Mouse (Mus musculus) heart, adult 9 months (tissue): ENCODE data around the gene Fam178b.
"Not testable (repeated sequence)": the region's sequence is repeated elsewhere in the genome, so short reads cannot be mapped to it uniquely, and the experiment has no call there.

Experiments
- DNase-seq, 2 experiments: peaks; one replicate each; pipeline ENCODE4 v3.0.0; 2022; ENCODE audit warnings: low spot score in 2 of 2

Fam178b gene

DNA sequence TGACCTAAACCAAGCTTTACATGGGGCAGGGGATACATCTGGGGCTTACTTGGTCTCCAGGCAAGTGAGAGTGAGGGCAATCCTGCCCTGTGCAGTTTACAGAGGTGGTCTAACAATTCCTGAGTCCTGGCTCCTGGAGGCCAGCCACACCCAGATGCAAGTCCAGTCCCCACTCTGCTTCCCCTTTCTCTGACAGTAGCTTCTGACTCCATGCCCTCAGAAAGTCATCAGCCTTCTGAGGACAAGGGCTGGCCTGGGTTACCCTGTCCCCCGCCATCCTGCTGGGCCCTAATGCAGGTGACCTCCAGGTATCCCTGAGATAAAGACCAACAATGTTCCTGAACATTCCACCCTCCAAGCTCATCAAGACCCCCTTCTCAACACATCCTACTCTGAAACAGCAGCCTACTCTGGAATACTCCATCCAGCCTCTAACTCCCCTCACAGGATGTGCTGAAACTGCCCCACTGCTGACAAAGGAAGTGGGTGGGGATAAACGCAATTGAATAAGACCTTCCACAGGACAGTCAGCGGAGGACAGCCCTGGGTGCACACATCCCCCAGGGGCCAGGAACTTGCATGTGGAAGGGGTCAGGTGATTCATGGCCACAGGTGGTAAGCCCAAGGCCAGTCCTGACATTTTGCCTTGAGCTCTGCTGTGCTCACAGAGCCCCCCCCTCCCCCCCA, 52.8 kb downstream of the Fam178b start:
- no peak for DNase-seq

DNA sequence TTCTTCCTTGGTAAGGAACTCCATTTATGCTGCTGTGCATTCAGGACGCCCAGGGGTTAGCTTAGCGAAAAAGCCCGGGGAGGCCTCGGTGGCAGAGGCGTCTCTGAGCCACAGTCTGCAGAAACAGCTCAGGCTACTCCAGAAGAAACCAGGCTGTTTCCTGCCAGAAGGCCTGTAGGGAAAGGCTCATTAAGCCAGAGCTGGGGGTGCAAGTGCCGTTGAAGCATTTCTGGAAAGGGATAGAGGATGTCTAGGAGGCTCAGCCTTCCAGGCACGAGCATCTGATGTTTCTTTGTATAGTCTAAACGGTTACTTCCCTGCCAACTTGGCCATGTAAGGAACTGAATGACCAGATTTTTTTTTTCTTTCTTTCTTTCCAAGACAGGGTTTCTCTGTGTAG, 54.4 kb downstream of the Fam178b start:
- no peak for DNase-seq

DNA sequence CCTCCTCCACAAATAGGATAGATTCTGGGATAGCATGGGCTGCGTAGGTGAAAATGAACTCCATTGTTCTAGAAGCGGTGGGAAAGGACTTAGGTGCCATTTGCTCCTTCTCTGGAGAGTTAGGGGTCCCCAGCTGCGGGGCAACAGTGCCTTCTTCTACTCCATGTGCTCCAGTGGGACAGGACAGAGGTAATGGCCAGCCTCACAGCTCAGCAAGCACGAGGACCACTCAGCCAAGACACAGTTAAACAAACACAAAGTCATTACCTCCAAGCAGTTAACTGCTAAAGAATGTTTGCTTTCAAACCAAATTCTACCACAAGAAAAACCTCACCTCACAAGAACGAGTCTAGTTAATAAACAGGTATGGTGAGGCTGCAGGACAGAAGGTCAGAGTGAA, 57.5 kb downstream of the Fam178b start:
- DNase-seq: no peak

DNA sequence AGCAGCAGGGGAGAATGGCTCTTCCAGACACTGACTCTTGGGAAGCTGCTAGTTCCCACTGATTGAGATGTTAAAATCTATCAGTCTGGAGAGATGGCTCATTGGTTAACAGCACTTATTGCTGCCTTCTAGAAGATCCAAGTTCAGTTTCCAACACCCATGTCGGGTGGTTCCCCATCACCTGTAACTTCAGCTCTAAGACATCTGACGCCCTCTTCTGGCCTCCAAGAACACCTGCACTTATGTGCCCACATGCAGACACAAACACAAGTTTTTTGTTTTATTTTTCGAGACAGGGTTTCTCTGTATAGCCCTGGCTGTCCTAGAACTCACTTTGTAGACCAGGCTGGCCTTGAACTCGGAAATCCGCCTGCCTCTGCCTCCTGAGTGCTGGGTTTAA, 67.0 kb downstream of the Fam178b start:
- DNase-seq: not testable (repeated sequence)

DNA sequence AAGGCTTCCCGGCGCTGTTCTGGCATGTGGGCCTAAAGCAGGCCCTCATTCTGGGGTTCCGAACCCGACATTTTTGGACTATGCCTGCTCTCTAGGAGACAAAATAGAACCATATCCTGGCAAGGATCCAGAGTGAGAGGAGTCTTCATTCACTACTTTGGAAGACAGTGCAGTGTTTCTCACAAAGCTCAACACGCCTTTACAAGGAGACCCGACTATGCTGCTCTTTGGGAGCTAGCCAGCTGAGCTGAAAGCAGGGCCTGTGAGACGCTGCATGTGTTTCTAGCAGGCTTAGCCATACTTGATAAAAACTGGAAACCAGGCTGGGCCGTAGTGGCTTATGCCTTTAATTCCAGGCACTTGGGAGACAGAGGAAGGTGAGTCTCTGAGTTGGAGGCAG, 67.8 kb downstream of the Fam178b start:
- no peak for DNase-seq

DNA sequence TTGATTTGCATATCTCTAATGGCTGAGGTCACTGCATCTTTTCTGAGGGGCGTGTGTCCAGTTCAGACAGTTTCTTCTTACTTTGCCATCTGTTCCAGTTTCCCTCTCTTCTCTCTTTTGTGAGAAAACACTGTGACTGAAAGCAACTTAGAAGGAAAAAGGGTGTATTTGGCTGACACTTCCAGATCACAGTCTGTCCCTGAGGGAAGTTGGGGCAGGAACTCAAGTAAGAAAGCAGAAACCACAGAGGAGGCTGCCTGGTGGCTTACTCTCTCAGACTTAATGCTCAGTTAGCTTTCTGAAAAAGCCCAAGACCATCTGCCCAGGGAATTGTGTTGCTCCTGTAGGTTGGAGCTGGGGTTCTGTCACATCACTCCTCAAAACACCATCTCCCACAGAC, 68.4 kb downstream of the Fam178b start:
- DNase-seq: no peak

DNA sequence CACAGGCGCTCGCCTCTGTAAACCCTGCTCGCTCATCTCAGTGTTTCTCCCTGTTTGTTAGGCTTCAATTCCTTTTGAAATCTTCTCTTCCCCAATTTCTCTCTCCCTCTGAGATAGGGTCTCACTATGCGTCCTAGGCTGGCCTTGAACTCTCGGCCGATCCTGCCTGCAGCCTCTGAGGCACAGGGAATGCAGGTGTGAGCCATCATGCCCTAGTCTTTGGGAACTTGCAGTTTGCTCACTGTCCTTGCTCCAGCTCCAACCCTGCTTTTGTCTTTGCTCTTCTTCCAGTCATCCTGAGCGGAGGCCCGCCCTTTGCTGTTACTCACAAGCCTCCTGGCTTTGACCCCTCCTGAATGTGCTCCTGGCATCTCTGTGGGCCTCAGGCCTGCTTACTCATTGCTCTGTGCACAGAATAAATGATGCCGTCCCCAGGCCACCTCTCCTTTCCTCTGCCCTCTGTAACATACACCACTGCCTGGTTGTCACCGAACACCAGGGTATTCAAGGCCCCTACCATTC, 69.5 kb downstream of the Fam178b start:
- no peak for DNase-seq

DNA sequence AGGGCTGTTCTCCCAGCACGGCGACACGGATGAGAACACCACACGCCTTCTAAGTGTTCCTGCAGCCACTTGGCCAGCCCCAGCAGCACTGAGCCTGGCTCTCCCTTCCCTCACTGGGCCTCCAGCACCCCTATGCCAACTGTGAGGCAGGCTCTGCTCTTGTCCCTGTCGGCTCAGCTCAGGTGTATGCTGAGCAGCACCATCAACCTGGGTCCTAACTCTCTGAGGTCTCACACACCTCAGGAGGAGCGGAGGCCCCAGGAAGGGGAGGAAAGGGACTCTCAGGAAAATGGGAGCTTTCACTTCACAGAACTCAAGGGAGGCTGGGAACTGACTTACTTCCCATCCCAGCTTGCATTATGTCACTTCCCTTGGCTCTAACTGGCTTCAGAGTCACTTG, 70.6 kb downstream of the Fam178b start:
- peak in 1 of 2 experiments; percentile 62 for DNase-seq

DNA sequence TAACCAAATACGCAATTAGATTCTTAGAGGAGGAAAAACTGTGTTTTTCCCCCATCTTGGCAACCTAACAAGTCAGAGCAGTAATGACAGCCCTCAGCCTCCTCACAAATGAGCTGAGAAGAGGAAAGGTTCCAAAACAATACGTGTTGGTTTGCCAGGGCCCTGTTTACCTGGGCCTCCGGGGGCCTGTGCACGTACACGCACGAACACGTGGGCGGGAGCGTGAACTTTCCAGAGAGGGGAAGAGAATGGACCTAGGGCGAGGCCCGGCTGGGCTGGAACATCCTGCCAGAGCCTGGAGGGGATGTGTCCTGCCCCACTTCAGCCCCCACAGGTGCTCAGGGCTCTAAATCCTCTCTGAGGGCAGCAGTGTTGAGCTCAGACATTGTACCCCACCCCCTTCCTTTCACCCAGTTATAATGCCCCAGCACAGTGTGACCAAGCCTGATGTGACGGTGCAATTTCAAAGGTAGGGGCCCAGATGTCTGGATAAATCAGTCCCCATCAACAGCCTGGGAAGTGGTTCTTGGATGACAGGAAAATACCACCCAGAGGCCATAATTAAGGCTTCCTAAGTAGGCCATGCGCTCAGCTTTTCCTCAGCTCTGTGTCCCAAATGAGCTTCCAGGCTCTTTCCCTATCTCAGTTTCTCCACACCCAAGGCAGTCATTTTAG, 71.4 kb downstream of the Fam178b start:
- DNase-seq: peak; percentile 63 to 79

DNA sequence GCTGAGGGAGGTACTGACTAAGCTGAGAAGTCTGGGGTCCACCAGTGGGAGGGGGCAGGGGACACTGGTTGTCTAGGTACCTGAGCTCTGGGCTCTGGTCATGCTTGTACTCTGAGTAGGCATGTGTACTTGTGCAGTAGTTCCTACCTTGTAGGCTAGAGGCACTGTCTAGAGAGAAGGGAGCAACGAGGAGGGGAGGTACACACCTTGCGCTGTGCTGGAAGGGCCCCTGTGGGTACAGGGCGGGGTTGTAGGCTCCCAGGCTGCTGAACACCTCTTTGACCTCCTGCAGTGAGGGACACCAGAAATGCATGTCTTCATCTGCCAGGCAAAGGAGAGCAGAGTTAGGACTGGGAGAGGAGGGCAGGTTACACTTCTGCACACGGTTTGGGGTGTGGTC, 74.8 kb downstream of the Fam178b start:
- DNase-seq: no peak

DNA sequence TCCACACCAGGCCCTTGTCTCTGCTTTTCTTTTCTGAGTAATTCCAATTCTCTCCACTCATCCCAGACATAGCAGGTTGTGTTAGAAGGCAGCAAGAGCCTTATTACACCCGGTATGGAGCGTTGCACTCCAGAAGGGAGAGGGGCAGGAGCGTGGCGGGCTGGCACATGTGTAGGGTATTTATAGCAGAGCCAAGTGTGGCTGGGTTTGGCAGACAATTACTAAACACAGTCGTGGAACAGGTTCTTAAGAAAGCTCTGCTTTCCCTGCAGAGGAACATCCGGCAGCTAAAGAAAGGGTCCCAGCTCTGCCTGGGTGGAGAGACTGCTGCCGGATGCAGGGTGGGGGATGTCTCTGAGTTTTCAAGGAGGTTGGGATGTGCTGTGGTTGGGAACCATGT, 76.0 kb downstream of the Fam178b start:
- DNase-seq: no peak

DNA sequence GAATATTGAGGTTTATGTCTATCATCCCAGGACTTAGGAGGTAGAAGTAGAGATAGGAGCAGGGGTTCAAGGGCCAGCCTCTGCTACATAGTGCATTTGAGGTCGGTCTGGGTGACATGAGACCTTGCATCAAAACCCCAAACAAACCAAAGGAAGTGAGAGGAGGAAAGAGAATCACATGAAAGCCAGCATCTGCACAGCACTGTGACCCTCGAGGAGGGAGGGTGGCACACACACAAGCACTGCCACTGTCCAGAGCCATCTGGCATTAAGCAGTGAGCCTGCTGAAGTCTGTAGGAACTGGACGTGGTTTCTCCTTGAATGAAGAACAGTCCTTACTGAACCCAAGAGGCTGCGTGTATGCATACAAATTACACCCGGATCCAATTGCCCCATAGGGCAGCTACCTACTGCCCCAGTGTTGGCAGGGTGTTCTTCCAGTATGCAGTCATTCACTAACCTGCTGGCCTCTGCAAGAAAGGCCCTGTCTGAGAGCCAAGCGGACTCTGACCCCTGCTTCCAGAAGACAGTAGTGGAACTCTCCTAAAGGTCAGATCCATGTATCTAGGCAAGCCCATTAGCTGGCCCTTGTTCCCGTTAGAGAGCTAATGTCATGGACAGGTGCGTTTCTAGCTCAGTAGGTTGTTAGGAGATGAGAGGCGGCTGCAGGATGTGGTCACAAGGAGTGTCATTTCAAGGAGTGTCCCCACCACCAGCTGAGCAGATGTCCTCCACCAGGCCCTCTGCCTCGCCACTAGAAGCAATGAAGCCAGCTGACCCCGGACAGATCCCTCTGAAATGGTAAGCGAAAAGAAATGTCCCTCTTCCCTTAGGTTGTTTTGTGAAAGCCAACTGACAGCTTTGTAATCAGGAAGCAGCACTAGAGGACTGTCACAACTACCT, 78.5 kb downstream of the Fam178b start:
- DNase-seq: no peak

DNA sequence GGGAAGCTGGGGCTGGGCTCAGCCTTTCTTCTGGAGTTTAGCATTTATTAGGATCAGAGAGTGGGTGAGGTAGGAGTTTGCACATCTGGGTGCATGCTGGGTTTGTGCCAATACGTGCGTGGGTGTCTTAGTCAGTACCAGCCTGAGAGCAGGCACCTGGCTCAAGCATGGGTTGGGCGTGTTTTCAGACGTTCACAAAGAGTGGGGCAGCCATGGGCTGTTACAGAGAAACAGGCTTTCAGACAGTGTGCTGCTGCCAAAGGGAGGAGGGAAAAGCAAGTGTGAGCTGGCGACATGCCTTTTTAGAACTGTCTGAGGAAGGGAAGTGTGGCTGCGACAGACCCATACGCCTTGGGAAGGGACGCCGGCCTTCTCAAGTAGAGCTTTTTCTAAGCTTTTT, 79.6 kb downstream of the Fam178b start:
- DNase-seq: peak; percentile 61 to 63

DNA sequence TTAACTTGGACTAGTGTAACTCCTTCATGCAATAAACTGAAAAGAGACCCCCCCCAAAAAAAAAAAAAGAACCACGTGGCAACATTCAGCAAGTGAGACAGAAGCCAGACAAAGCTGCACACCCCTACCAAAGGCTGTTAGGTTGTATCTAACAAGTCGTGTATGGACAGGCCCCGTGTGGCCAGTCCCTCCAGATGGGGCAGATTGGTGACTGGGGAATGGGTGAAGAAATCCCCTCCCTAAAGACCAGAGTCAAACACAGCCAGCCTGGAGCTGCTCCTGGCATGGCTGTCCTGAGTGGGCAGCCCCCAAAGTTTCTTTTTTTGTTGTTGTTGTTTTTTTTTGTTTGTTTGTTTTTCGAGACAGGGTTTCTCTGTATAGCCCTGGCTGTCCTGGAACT, 80.7 kb downstream of the Fam178b start:
- DNase-seq: no peak

DNA sequence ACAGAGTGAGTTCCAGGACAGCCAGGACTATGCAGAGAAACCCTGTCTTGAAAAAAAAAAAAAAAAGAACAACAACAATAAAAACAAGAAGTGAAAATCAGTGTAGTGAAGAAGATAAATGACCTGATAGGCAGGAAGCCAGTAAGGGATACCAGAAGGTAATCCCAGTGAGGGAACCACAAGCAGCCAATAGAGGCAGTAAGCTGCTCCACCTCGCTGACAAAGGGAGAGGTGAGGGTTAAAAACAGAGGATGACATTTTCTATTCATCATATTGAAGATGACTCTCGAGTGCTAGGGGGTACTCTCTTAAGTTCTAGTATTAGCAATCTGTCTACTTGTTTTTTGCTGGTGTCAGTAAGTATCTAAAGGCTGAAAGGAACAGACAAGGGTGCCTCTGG, 84.6 kb downstream of the Fam178b start:
- DNase-seq: no peak

DNA sequence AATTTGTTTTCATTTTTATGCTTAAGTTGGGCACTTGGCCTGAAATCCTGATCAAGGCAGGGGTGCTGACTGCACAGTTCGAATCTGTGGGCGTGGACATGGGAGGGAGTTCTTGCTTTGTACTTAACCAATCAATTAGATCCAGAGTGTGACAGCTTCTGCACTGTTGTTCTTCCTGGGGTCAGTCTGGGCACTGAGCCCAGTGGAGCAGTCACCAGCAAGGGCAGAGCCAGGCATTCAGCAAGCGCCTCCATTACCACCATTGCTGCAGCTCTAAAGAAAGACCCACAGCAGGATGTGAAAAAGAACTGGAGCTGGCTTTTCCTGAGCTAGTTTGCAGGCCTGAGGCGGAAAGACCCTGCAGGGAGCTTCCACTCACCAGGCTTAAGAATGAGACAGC, 86.9 kb downstream of the Fam178b start:
- DNase-seq: no peak

DNA sequence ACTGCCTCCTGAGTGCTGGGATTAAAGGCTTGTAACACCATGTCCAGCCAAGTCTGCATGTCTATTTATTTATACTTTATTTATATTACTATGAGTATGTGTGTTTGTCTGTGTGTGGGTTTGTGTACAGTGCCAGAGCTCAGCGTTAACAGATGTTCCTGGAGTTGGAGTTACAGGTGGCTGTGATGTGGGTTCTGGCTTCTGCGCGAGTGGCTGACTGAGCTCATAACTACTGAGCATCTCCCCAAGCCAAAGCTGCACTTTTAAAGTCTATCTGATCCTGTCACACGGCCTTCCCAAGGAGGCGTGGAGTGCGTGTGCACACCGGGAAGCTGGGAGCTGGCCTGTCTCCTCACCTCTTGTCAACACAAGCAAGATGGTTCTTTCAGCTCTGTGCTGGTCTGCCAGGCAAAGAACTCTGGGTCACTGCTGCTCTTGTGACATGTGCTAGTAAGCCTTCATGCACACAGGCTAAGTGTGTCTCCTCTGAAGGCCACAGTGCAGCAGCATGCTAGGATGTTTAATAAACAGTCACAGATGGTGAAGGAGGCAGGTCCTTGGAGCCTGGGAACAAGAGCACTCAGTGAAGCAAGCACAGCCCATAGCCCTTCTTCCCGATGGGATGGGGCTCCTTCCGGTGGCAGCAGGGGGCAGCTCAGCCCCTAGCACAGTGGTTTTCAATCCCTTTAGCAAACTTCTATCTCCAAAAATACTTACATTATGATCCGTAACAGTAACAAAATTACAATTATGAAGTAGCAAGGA, 87.6 kb downstream of the Fam178b start:
- DNase-seq: no peak

DNA sequence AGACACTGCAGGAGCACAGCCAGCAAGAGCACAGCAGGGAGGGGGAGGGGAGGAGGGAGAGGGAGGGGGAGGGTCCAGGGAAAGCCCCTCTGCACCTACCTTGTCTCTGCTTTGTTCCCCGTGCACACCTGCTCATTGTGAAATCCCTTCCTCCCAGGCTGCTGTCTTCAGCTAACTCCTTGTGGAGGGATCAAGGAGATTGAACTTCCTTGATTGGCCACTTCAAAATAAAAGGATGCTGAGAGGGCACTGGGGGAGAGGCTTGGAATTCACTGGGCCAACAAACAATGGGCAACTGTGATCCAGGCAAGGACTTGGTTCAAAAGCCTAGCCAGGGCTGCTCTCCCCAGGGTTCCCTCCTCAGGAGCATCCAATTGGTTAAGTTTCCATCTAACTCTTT, 89.9 kb downstream of the Fam178b start:
- DNase-seq: no peak

DNA sequence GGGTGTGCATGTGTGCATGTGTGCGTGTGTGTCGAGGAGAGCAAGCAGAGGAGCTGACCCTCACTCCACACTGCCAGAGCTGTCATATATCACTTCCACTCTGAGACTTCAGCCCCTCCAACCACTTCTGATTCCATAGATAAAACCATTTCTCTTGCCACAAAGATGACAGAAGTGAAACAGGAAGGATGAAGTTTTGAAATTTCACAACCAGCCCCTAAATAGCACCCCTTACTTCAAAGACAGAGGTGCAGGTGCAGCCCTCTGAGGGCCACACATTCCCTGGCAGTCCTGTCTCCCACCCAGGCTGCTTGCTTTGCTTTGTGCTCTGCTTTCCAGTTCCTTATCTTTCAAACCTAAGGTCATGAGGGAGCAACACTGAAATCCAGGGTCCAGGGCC, 91.6 kb downstream of the Fam178b start:
- no peak for DNase-seq

DNA sequence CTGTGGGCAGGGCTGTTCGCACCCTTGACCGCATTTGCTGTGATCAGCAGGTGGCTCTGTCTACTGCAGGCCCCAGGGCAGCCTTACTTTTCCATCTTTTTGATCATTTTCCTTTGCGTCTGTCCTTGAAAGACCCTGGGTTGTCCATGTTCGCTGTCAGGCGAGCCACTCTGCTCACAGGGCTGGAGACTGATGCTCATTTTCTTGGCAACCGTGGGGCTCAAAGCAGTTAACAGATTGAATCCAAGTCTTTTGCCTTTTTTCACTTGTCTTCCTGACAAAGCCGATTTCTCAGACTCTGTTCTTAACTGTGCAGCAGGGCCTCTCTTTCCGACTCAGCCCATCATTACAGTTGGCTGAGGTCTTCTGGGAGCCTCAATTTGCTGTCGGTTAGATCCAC, 92.3 kb downstream of the Fam178b start:
- no peak for DNase-seq

DNA sequence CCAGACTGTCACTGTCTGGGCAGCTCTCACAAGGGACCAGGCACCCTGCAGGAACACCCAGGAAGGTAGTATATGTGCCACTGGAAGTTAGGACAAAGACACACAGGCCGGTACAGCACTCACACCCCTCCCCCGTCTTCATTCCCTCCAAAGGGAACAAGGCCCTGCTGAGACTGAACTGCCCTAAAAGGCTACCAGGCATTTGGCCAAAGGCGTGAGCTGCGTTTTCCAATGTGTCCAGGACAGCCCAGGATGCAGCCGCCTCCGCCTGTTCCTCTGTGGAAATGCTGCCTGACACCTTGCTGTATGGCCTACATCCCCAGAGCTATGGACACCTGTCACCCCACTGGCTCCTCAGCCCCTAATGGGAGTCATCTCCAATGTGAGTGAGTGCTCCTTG, 93.5 kb downstream of the Fam178b start:
- DNase-seq: peak; percentile 87 to 89
